Mouse (Mus musculus): ENCODE measurements at regions not wholly inside any gene's neighbourhood (a gene's known extent, or its start where the extent isn't known, plus 50 kb on each side); places are given as distances from the start of the nearest gene placed in this dataset.

DNA sequence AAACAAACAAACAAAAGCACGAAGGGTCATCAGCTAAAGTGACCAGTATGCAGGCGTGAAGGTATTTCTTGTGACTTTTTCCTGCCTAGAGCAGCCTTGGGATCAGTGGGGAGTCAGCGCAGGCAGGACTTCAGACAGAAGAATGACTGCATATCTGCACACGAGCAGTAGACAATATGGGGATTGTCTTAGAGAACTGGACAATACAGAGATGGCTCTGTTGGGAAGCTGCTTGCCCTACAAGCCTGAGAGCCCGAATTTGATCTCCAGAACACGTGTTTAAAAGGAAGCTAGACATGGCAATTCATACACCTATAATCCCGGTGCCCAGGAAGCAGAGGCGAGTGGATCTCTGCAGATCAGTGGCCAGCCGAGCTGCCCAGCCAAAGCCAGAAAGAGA, 382.5 kb downstream of the Wdr11 start:
- no peaks in the 10 kb centered on the region for H3K9me3 ChIP-seq (replicated peaks)
- H3K4me1 ChIP-seq (replicated peaks): no peaks in the 10 kb centered on the region
- H3K4me3 ChIP-seq (replicated peaks): no peak overlapping the region
- WGBS (ENCODE audit: insufficient replicate concordance): 63% methylated on average over 9 of the region's 9 CpGs
- H3K36me3 ChIP-seq: no peaks in the 10 kb centered on the region
- H3K4me2 ChIP-seq: no peak overlapping the region
- H3K9ac ChIP-seq: no peak overlapping the region
- no peak for ATAC-seq (ENCODE audit: low read depth)
- DNase-seq: no peak
- H3K27ac ChIP-seq: no peak overlapping the region
- H3K27me3 ChIP-seq: no peaks in the 10 kb centered on the region

- no peak overlapping the region for H3K9ac ChIP-seq
- ATAC-seq (ENCODE audit: low read depth): no peak
- DNase-seq: no peak
- no peaks in the 10 kb centered on the region for H3K4me1 ChIP-seq (replicated peaks)
- H3K9me3 ChIP-seq (replicated peaks): no peaks in the 10 kb centered on the region
- H3K4me2 ChIP-seq: no peak overlapping the region
- no peaks in the 10 kb centered on the region for H3K27me3 ChIP-seq
- no peak overlapping the region for H3K4me3 ChIP-seq (replicated peaks)
- 60% methylated on average over 11 of the region's 11 CpGs for WGBS (ENCODE audit: insufficient replicate concordance)
- H3K27ac ChIP-seq: no peak overlapping the region
- H3K36me3 ChIP-seq: no peaks in the 10 kb centered on the region
These were observed 383.2 kb downstream of the Wdr11 start for GRCm38 (mm10) chr7:129974837-129975236.

GRCm38 (mm10) chr7:129975781-129976514, 384.3 kb downstream of the Wdr11 start:
- Histone ChIP-seq H3K4me2 (no peak overlapping the region), H3K4me3 (replicated peaks) (no peak overlapping the region), H3K27ac (no peak overlapping the region), H3K27me3 (no peaks in the 10 kb centered on the region), H3K4me1 (replicated peaks) (no peaks in the 10 kb centered on the region), H3K36me3 (no peaks in the 10 kb centered on the region), H3K9ac (no peak overlapping the region), H3K9me3 (replicated peaks) (no peaks in the 10 kb centered on the region)
- ATAC-seq (ENCODE audit: low read depth) (no peak), DNase-seq (no peak)
- 78% methylated on average over 21 of the region's 21 CpGs for WGBS (ENCODE audit: insufficient replicate concordance)

GRCm38 (mm10) chr7:129978576-129978975, 386.9 kb downstream of the Wdr11 start:
- no peak overlapping the region for H3K4me3 ChIP-seq (replicated peaks)
- no peak overlapping the region for H3K9ac ChIP-seq
- H3K27me3 ChIP-seq: no peaks in the 10 kb centered on the region
- no peaks in the 10 kb centered on the region for H3K36me3 ChIP-seq
- WGBS (ENCODE audit: insufficient replicate concordance): 65% methylated on average over 5 of the region's 5 CpGs
- DNase-seq (no peak), ATAC-seq (ENCODE audit: low read depth) (no peak)
- no peaks in the 10 kb centered on the region for H3K9me3 ChIP-seq (replicated peaks)
- H3K27ac ChIP-seq: no peak overlapping the region
- no peaks in the 10 kb centered on the region for H3K4me1 ChIP-seq (replicated peaks)
- no peak overlapping the region for H3K4me2 ChIP-seq

GRCm38 (mm10) chr7:129979337-129979736, 387.7 kb downstream of the Wdr11 start:
- no peak overlapping the region for H3K27ac ChIP-seq
- no peak overlapping the region for H3K9ac ChIP-seq
- ATAC-seq (ENCODE audit: low read depth): no peak
- H3K36me3 ChIP-seq: no peaks in the 10 kb centered on the region
- no peak overlapping the region for H3K4me3 ChIP-seq (replicated peaks)
- no peaks in the 10 kb centered on the region for H3K27me3 ChIP-seq
- 55% methylated on average over 6 of the region's 6 CpGs for WGBS (ENCODE audit: insufficient replicate concordance)
- DNase-seq: no peak
- H3K9me3 ChIP-seq (replicated peaks): no peaks in the 10 kb centered on the region
- H3K4me1 ChIP-seq (replicated peaks): no peaks in the 10 kb centered on the region
- H3K4me2 ChIP-seq: no peak overlapping the region

GRCm38 (mm10) chr7:129980501-129980900, 388.8 kb downstream of the Wdr11 start:
- H3K4me3 ChIP-seq (replicated peaks): no peak overlapping the region
- H3K36me3 ChIP-seq: no peaks in the 10 kb centered on the region
- no peaks in the 10 kb centered on the region for H3K4me1 ChIP-seq (replicated peaks)
- H3K27me3 ChIP-seq: no peaks in the 10 kb centered on the region
- H3K9me3 ChIP-seq (replicated peaks): no peaks in the 10 kb centered on the region
- no peak for DNase-seq
- H3K4me2 ChIP-seq: no peak overlapping the region
- 48% methylated on average over 1 of the region's 1 CpGs for WGBS (ENCODE audit: insufficient replicate concordance)
- no peak overlapping the region for H3K27ac ChIP-seq
- ATAC-seq (ENCODE audit: low read depth): no peak
- H3K9ac ChIP-seq: no peak overlapping the region

DNA sequence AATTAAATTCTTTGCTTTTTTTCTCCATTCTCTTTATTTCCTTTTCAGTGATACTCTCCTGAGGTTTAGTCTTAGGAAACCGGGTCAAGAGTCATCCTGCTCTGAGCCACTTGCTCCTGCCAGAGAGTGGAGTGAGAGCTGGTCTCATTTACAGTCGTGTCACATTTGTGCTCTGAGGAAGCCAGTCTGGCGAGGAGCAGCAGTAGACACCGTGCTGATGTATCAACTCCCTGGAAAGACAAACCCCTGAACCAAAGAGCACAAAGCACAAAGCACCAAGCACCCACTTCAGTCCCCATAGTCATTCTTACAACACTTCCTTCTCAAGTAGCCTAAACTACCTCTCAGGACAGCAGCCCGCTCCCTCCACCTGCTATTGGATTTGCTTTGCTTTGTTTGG, 390.7 kb downstream of the Wdr11 start:
- H3K9me3 ChIP-seq (replicated peaks): no peaks in the 10 kb centered on the region
- H3K4me3 ChIP-seq (replicated peaks): no peak overlapping the region
- H3K4me2 ChIP-seq: no peak overlapping the region
- H3K4me1 ChIP-seq (replicated peaks): no peaks in the 10 kb centered on the region; the same call in 1 of the 2 replicates
- H3K27me3 ChIP-seq: no peaks in the 10 kb centered on the region
- 51% methylated on average over 5 of the region's 5 CpGs for WGBS (ENCODE audit: insufficient replicate concordance)
- DNase-seq: no peak
- ATAC-seq (ENCODE audit: low read depth): no peak
- no peak overlapping the region for H3K9ac ChIP-seq
- no peaks in the 10 kb centered on the region for H3K36me3 ChIP-seq
- no peak overlapping the region for H3K27ac ChIP-seq

DNA sequence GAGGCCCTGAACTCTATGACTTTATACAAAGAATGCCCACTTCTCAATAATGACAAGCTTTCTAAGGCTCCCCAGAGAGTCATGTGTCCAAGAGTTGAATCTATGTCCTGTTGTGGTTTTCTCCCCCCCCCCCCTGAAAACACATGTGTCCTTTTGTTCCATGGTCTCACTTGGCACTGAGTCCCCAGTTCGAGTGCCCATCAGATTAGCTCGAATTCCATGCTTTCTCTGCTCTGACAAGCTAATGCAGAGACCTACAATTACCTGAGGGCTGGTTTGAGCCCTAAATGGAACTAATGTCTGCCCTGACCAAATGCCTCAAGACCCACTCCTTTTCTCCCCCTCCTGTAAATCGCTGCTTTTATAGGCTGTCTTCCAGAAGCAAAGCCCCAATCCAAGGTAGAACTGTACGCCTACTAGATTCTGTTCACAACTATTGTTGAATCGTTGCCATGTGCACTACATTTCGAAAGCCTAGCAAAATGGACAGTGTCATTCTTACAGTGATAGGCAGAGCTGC, 392.0 kb downstream of the Wdr11 start:
- Histone ChIP-seq H3K27me3 (no peaks in the 10 kb centered on the region), H3K4me1 (replicated peaks) (no peaks in the 10 kb centered on the region; the same call in 1 of the 2 replicates), H3K4me2 (no peak overlapping the region), H3K4me3 (replicated peaks) (no peak overlapping the region), H3K27ac (no peak overlapping the region), H3K9ac (no peak overlapping the region), H3K36me3 (no peaks in the 10 kb centered on the region), H3K9me3 (replicated peaks) (no peaks in the 10 kb centered on the region)
- 74% methylated on average over 6 of the region's 6 CpGs for WGBS (ENCODE audit: insufficient replicate concordance)
- ATAC-seq (ENCODE audit: low read depth) (no peak), DNase-seq (no peak)

- Histone ChIP-seq H3K36me3 (no peaks in the 10 kb centered on the region), H3K9me3 (replicated peaks) (no peaks in the 10 kb centered on the region), H3K27me3 (no peaks in the 10 kb centered on the region), H3K4me3 (replicated peaks) (no peak overlapping the region), H3K9ac (no peak overlapping the region), H3K27ac (no peak overlapping the region), H3K4me2 (no peak overlapping the region), H3K4me1 (replicated peaks) (no peaks in the 10 kb centered on the region; the same call in 1 of the 2 replicates)
- DNase-seq: no peak
- ATAC-seq (ENCODE audit: low read depth): no peak
- WGBS (ENCODE audit: insufficient replicate concordance): 71% methylated on average over 9 of the region's 9 CpGs
These were observed 392.7 kb downstream of the Wdr11 start for GRCm38 (mm10) chr7:129984367-129984766.

DNA sequence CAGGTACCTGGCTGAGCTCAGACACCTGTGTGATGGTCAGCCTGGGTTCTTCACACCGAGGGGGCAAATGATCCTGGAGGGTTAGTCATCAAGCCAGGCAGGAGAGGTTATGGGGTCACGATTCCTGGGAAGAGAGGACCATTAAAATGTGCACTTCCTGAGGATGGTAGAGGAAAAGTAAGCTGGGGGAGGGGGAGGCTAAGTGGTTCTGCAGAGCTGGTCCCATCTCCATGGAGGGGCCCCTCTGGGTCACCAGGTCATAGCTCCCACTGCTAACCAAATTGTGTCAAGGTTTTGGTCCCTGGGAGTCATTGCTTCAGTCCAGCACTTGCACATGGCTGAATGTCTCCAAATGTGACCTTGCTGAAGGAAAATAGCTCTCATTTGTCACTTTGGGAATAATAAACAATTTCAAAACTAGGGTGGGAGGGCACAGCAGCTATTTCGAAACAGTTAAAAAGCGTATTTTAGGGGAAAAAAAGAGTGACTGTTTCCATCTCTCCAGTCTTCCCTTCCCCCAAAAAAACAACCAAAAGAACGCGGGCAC, 395.5 kb downstream of the Wdr11 start:
- Histone ChIP-seq H3K36me3 (no peaks in the 10 kb centered on the region), H3K4me1 (replicated peaks) (peaks cover 5% of the 10 kb centered on the region; the same call in 1 of the 2 replicates), H3K27ac (no peak overlapping the region), H3K9me3 (replicated peaks) (no peaks in the 10 kb centered on the region), H3K27me3 (no peaks in the 10 kb centered on the region), H3K4me3 (replicated peaks) (no peak overlapping the region), H3K4me2 (no peak overlapping the region), H3K9ac (no peak overlapping the region)
- ATAC-seq (ENCODE audit: low read depth) (no peak), DNase-seq (no peak)
- 56% methylated on average over 6 of the region's 6 CpGs for WGBS (ENCODE audit: insufficient replicate concordance)

DNA sequence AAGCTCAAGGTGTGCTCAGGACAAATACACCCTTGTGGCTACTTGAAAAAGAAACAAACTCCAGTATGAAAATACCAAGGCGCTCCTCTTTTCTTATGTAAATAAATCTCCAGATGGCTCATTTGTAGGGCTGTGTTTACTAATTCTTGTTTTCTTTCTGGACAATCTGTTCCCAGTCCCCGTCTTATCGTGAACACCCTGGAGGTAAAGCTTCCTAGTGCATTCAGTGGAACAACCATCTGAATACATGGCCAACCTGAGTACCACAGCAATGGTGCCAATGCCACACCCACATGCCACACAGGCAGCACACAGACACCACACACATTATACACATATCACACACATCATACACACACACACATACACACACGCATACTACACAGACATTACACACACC, 396.1 kb downstream of the Wdr11 start:
- H3K27me3 ChIP-seq: no peaks in the 10 kb centered on the region
- DNase-seq (no peak), ATAC-seq (ENCODE audit: low read depth) (no peak)
- H3K4me1 ChIP-seq (replicated peaks): peaks cover 5% of the 10 kb centered on the region; the same call in 1 of the 2 replicates
- H3K9ac ChIP-seq: no peak overlapping the region
- H3K4me3 ChIP-seq (replicated peaks): no peak overlapping the region
- 69% methylated on average over 4 of the region's 4 CpGs for WGBS (ENCODE audit: insufficient replicate concordance)
- no peaks in the 10 kb centered on the region for H3K9me3 ChIP-seq (replicated peaks)
- H3K4me2 ChIP-seq: no peak overlapping the region
- no peaks in the 10 kb centered on the region for H3K36me3 ChIP-seq
- H3K27ac ChIP-seq: no peak overlapping the region

All from liver, embryonic 13.5 days (tissue).